Mouse (Mus musculus) thymus, adult 2 months (tissue): ENCODE data around the gene Gm17555. TPM values are rescaled to one million over a fixed set of nuclear protein-coding genes. Genes with fewer than 3 reads are reported as not detected.

ENCODE experiments used
- DNase-seq: peaks from one replicate; pipeline ENCODE4 v3.0.0; 2021
- H3K27ac ChIP-seq: fragments of 200-500 bp; 2 replicates; pipeline ENCODE4 v1.5.1; 2012; ENCODE audit warnings: low read length, control low read depth; ENCODE audit not compliant: control insufficient read depth, insufficient read depth
- H3K27me3 ChIP-seq: fragments of 200-500 bp; 2 replicates; pipeline ENCODE4 v1.6.1; 2012; ENCODE audit warnings: mild to moderate bottlenecking, low read length, moderate library complexity, mixed read lengths; ENCODE audit not compliant: control insufficient read depth, insufficient read depth
- H3K36me3 ChIP-seq: fragments of 200-500 bp; 2 replicates; pipeline ENCODE4 v1.6.1; 2012; ENCODE audit warnings: mild to moderate bottlenecking, low read length, moderate library complexity; ENCODE audit not compliant: control insufficient read depth, insufficient read depth
- H3K4me1 ChIP-seq: fragments of 200-500 bp; replicated peaks from 2 replicates; pipeline ENCODE4 v1.6.1; 2012; ENCODE audit warnings: low read length; ENCODE audit not compliant: control insufficient read depth, insufficient read depth
- H3K4me3 ChIP-seq: fragments of 200-500 bp; 2 replicates; pipeline ENCODE4 v1.5.1; 2012; ENCODE audit warnings: mild to moderate bottlenecking, low read length, control low read depth, moderate library complexity; ENCODE audit not compliant: control insufficient read depth, insufficient read depth
- CTCF ChIP-seq: fragments of 200-500 bp; IDR thresholded peaks from 2 replicates; pipeline ENCODE4 v1.5.1; 2012; ENCODE audit warnings: mild to moderate bottlenecking, control low read depth, low read length, moderate library complexity, borderline replicate concordance; ENCODE audit not compliant: control insufficient read depth, poor library complexity, insufficient read depth; ENCODE audit errors: extremely low read depth
- POLR2A ChIP-seq: fragments of 200-500 bp; IDR thresholded peaks from 2 replicates; pipeline ENCODE4 v1.6.1; 2012; ENCODE audit warnings: mild to moderate bottlenecking, low read length, control low read depth, moderate library complexity; ENCODE audit not compliant: control insufficient read depth, poor library complexity, insufficient read depth; ENCODE audit errors: extremely low read depth
- WGBS: fragments of 180-500 bp; shearing (Covaris S2); methylation state at CpG from one replicate; pipeline ENCODE4 v1.1.7; 2018; 5-methylcytosine and 5-hydroxymethylcytosine counted together
- polyA plus RNA-seq: library from polyadenylated mRNA; depleted of rRNA; stranded (reverse); fragments of >200 nt; gene quantifications from 2 replicates; pipeline ENCODE4 v1.2.3, GENCODE M21; 2012

The Gm17555 gene
- polyA plus RNA-seq, 1 experiment: not detected

GRCm38 (mm10) chr2:126195631-126196356 is 19.1 kb upstream of the Gm17555 start:
- WGBS: 87% methylated on average over 12 of the region's 12 CpGs
- no peak for DNase-seq
- H3K4me3 ChIP-seq: no peak overlapping the region
- TF ChIP-seq CTCF: no peak
- no peak for TF ChIP-seq POLR2A
- no peak overlapping the region for H3K27ac ChIP-seq
- no peaks in the 10 kb centered on the region for H3K27me3 ChIP-seq
- no peaks in the 10 kb centered on the region for H3K36me3 ChIP-seq
- no peaks in the 10 kb centered on the region for H3K4me1 ChIP-seq

DNA sequence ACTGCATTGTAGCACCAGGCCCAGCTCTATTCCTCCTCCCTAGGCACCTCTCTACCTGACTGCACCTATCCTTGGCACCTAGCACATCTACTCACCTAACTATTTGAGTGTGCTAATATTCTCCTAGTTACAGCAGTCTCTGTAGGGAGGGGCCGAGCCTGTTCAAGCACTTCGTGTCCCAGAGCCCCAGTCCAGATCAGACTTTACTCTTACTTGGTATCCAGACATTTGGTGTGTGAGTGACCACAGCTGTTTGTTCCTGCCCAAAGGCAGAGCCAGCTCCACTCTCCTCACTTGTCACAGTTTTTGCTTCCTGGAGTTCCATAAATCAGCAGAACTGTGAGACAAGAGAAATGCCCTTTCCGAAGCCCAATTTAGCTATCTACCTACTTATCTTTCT is 15.9 kb upstream of the Gm17555 start:
- DNase-seq: no peak
- no peak overlapping the region for H3K27ac ChIP-seq
- H3K27me3 ChIP-seq: no peaks in the 10 kb centered on the region
- no peaks in the 10 kb centered on the region for H3K4me1 ChIP-seq
- TF ChIP-seq POLR2A (no peak), CTCF (no peak)
- no peak overlapping the region for H3K4me3 ChIP-seq
- no peaks in the 10 kb centered on the region for H3K36me3 ChIP-seq
- WGBS: 92% methylated on average over 3 of the region's 3 CpGs

GRCm38 (mm10) chr2:126211011-126211680 is 3.8 kb upstream of the Gm17555 start:
- H3K4me1 ChIP-seq: no peaks in the 10 kb centered on the region
- DNase-seq: no peak
- WGBS: 90% methylated on average over 6 of the region's 6 CpGs
- TF ChIP-seq POLR2A (no peak), CTCF (no peak)
- H3K4me3 ChIP-seq: no peak overlapping the region
- no peaks in the 10 kb centered on the region for H3K27me3 ChIP-seq
- H3K27ac ChIP-seq: no peak overlapping the region
- no peaks in the 10 kb centered on the region for H3K36me3 ChIP-seq

GRCm38 (mm10) chr2:126227581-126227980 is 12.7 kb downstream of the Gm17555 start:
- no peak overlapping the region for H3K4me3 ChIP-seq
- no peak for DNase-seq
- H3K27me3 ChIP-seq: no peaks in the 10 kb centered on the region
- H3K4me1 ChIP-seq: no peaks in the 10 kb centered on the region
- no peaks in the 10 kb centered on the region for H3K36me3 ChIP-seq
- no peak overlapping the region for H3K27ac ChIP-seq
- 74% methylated on average over 4 of the region's 4 CpGs for WGBS
- no peak for TF ChIP-seq POLR2A
- TF ChIP-seq CTCF: no peak

DNA sequence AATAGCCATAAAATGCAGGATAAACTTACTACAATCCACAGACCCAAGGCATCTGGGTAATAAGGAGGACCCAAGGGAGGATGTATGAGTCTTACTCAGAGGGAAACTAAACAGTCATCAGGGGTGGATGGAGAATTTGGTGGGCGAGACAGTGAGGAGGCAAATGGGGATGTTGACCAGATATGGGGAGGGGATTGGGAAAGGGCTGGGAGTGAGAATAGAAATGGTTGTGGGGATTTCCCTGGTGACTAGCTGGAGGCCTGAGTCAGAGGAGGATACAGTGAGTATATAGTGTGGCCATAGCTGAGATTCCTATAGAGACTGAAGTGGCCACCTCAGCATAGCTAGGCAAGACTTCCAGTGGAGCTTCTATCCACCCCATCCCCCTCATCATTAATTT is 16.8 kb downstream of the Gm17555 start:
- no peak for DNase-seq
- TF ChIP-seq POLR2A: no peak
- Histone ChIP-seq H3K4me1 (no peaks in the 10 kb centered on the region), H3K27ac (no peak overlapping the region), H3K4me3 (no peak overlapping the region), H3K36me3 (no peaks in the 10 kb centered on the region), H3K27me3 (no peaks in the 10 kb centered on the region)
- 88% methylated on average over 1 of the region's 1 CpGs for WGBS

GRCm38 (mm10) chr2:126236905-126237304 is 22.0 kb downstream of the Gm17555 start:
- Histone ChIP-seq H3K36me3 (no peaks in the 10 kb centered on the region), H3K27ac (no peak overlapping the region), H3K4me1 (no peaks in the 10 kb centered on the region), H3K27me3 (no peaks in the 10 kb centered on the region), H3K4me3 (no peak overlapping the region)
- WGBS: 90% methylated on average over 4 of the region's 4 CpGs
- TF ChIP-seq POLR2A (no peak), CTCF (no peak)
- no peak for DNase-seq

- H3K4me3 ChIP-seq: no peak overlapping the region
- 55% methylated on average over 2 of the region's 2 CpGs for WGBS
- no peaks in the 10 kb centered on the region for H3K4me1 ChIP-seq
- DNase-seq: no peak
- no peaks in the 10 kb centered on the region for H3K27me3 ChIP-seq
- no peaks in the 10 kb centered on the region for H3K36me3 ChIP-seq
- no peak overlapping the region for H3K27ac ChIP-seq
- TF ChIP-seq POLR2A: no peak
- TF ChIP-seq CTCF: no peak
Observed at GRCm38 (mm10) chr2:126245446-126245845, 30.5 kb downstream of the Gm17555 start.
